Mouse (Mus musculus): Measurements from ENCODE around the gene Rhou. TPM values are rescaled to one million over a fixed set of nuclear protein-coding genes. Genes with fewer than 3 reads are reported as not detected.

Gene Rhou
- total RNA-seq, 4 experiments from 2014 or later, result 17.9 to 29.8 (median 26.8) TPM

DNA sequence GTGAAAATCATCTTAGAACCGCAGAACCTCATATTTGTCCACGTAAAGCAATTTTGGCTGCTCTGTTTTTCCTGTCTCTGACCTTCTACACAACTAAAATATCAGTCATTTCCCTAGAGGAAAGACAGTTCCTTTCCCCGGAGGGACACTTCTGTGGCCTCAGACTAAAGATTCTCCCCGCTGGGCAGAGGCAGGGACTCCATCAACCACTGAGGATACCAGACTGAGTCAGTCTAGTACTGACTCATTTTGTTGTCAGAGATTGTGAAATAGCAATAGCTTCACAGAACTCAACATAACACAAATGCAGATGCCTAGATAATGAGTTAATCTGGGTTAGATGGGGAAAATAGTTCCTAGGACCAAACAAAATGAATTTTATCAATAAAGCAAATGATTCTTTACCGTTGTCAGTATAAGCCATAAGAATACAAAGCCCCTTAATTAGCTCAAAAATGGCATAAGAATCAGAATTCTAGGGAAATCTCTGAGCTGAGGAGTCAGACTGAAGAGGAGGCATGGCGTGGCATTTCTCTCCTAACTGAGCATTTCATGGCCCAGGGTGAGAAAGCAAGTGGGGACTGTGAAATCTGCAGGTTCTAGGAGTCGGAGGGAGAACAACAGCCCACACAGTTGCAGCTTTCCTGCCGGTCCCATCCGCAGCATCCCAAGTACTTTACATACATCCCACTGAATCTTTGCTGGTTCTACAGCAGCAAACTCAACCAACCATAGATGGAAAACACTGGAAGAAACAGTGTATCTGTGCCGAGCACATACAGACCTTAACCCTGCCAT is 38.6 kb downstream of the Rhou start:
- DNase-seq (ENCODE audit: low spot score in 2 of 2), result no peak

- no peak for DNase-seq (ENCODE audit: low spot score in 2 of 2)
Measured at GRCm38 (mm10) chr8:123696167-123696566, 42.4 kb downstream of the Rhou start.

GRCm38 (mm10) chr8:123697329-123697728 is 43.6 kb downstream of the Rhou start:
- no peak for DNase-seq (ENCODE audit: low spot score in 2 of 2)

- DNase-seq (ENCODE audit: low spot score in 2 of 2), result no peak
Measured at GRCm38 (mm10) chr8:123700399-123701070, 46.8 kb downstream of the Rhou start.

- DNase-seq (ENCODE audit: low spot score in 2 of 2), result no peak
Measured at GRCm38 (mm10) chr8:123701952-123702587, 48.3 kb downstream of the Rhou start.

DNA sequence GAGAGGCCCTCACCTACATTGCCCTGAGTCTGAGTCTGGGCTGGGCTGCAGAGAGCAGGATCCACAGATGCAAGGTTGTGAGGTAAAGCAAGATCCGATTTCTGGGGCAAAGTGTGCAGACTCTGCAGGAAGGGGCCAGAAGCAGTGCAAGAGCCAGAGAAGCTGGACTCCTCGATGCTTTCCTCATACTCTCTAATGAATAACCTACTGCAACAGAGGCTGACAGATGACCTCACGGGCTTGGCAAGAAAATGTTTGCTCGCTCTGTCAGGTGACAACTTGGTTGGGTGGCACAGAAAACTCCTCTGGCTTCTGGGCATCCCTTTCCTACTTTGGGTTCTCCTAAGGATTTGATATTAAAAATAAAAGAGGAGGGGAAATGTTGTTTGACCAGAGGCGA is 51.6 kb downstream of the Rhou start:
- DNase-seq (ENCODE audit: low spot score in 2 of 2), result no peak

DNA sequence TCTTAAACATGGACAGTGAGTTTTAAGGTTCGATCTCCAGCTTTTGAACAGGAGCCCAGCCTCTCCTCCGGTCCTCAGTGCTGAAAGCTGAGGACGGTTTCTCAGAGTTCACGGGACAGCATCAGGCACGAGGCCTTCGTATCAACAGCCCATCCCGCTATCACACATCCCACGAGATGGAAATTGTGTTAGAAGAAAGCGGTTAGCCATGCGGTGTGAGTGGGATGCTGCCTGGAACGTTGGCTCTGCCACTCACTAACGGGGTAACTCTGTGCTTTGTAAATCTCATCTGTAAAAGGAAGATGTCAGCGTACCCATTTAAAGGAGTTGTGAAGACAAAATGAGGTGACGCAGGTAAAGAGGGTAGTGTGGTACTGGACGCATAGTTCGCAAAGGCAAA is 53.4 kb downstream of the Rhou start:
- no peak for DNase-seq (ENCODE audit: low spot score in 2 of 2)

DNA sequence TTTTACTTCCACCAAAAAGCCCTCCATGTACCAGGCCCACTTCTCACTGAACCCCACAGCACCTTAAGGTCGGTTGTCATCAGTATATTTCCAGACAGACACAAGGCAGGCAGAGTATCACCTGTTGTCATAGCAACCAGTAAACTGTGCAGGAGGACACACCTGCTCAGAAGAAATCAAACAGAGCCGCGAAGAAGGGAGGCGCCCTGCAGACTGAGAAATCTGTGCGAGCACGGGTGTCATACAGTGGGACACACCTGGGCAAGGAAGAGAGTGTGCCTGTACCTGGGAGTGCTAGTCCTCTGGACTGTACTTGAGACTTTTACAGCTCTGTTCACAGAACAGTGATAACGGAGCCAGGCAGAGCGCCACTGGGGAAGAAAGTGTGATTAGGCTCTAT is 55.0 kb downstream of the Rhou start:
- no peak for DNase-seq (ENCODE audit: low spot score in 2 of 2)

- no peak for DNase-seq (ENCODE audit: low spot score in 2 of 2)
Measured at GRCm38 (mm10) chr8:123710335-123710734, 56.6 kb downstream of the Rhou start.

Other genes starting within 250 kb of the Rhou start
- under 1 TPM in 1 of 4 experiments, not detected in 3; 0.08 TPM for gene Mc1r, start 246.8 kb upstream of the Rhou start, total RNA-seq (2022)
- under 1 TPM in 2 of 4 experiments, not detected in 2; 0.17 to 0.24 TPM for gene Tubb3, start 242.5 kb upstream of the Rhou start, total RNA-seq (2022)
- 10 to 100 TPM; 36.9 to 47.1 (median 38.2) TPM for gene Def8, start 230.4 kb upstream of the Rhou start, total RNA-seq (2022)
- gene Afg3l1, start 176.0 kb upstream of the Rhou start, total RNA-seq (2022), result 10 to 100 TPM; 45.0 to 48.8 (median 47.8) TPM
- gene Dbndd1, start 138.5 kb upstream of the Rhou start, total RNA-seq (2022), result not detected
- gene Gas8, start 135.1 kb upstream of the Rhou start, total RNA-seq (2022), result 1 to 10 TPM; 2.3 to 5.4 (median 3.3) TPM
- gene Rab4a, start 152.1 kb downstream of the Rhou start, total RNA-seq (2022), result 10 to 100 TPM; 13.3 to 17.1 (median 15.3) TPM
- under 1 TPM; 0.22 to 0.51 (median 0.28) TPM for gene Ccsap, start 206.3 kb downstream of the Rhou start, total RNA-seq (2022)
- over 10,000 TPM; 41,837 to 48,547 (median 43,671) TPM for gene Acta1, start 240.8 kb downstream of the Rhou start, total RNA-seq (2022)

Data from gastrocnemius, adult 8-10 months (tissue).